Mouse (Mus musculus) C2C12 (cell line): ENCODE data around the gene Nepro.

Source experiments
- CTCF ChIP-seq: IDR thresholded peaks from one replicate; pipeline ENCODE4 v1.5.1; 2011; ENCODE audit not compliant: control insufficient read depth, insufficient read depth, insufficient read length
- MAX ChIP-seq: IDR thresholded peaks from one replicate; pipeline ENCODE4 v1.6.1; 2011; ENCODE audit warnings: mild to moderate bottlenecking, control low read depth
- MYOD1 ChIP-seq: IDR thresholded peaks from one replicate; pipeline ENCODE4 v1.6.1; 2011; ENCODE audit warnings: low read depth; ENCODE audit not compliant: control insufficient read depth, insufficient read length
- MYOG ChIP-seq: IDR thresholded peaks from one replicate; pipeline ENCODE4 v1.6.1; 2011; ENCODE audit not compliant: control insufficient read depth, insufficient read length; ENCODE audit errors: extremely low read depth
- USF1 ChIP-seq: IDR thresholded peaks from one replicate; pipeline ENCODE4 v1.6.1; 2011; ENCODE audit warnings: low read depth, mild to moderate bottlenecking, control low read depth, moderate library complexity

DNA sequence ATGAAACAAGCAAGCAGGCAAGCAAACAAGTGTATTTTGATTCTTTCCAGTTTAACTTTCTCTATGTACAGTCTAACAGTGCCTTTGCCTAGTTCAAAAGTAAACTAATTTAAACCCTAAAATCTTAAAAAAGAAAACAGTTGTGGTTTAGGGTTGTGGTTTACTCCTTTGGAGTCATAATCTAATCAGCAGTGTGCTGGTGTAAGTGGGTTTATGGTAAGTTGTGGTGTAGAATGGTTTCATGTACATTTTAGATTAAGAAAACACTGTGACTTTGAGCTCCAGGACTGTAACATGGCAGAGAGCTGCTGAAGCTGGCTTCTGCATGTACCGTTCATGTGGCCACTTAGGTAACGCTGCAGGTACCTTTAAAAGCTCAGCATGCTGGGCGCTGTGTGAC lies 3.4 kb downstream of the Nepro start:
- TF ChIP-seq MAX, result no peak
- TF ChIP-seq MYOD1, result no peak
- no peak for TF ChIP-seq USF1
- no peak for TF ChIP-seq CTCF
- TF ChIP-seq MYOG, result no peak
